Mouse (Mus musculus) MEL (cell line): Measurements from ENCODE around the gene Srgap1.

ENCODE experiments used
- BHLHE40 ChIP-seq: IDR thresholded peaks from 2 replicates; pipeline ENCODE4 v1.6.1; 2012; ENCODE audit warnings: low read depth, mild to moderate bottlenecking, inconsistent platforms, low read length, improper control_type of control experiment, borderline replicate concordance
- CHD2 ChIP-seq: IDR thresholded peaks from 2 replicates; pipeline ENCODE4 v1.6.1; 2011; ENCODE audit warnings: low read length, improper control_type of control experiment
- CTCF ChIP-seq, 3 experiments: IDR thresholded peaks in 2 of 3; conservative IDR thresholded peaks in 1 of 3; 2 replicates each; pipeline ENCODE4 v1.5.1; 2011 to 2012; ENCODE audit warnings: low read length in 3 of 3, low read depth in 2 of 3, mild to moderate bottlenecking in 2 of 3, improper control_type of control experiment in 1 of 3, inconsistent platforms in 1 of 3, mixed read lengths in 1 of 3, moderate library complexity in 1 of 3; ENCODE audit not compliant: control insufficient read depth in 1 of 3, insufficient read depth in 1 of 3, poor library complexity in 1 of 3, severe bottlenecking in 1 of 3
- E2F4 ChIP-seq: IDR thresholded peaks from 2 replicates; pipeline ENCODE4 v1.6.1; 2011; ENCODE audit warnings: low read depth, low read length, improper control_type of control experiment, borderline replicate concordance
- EP300 ChIP-seq, 2 experiments: IDR thresholded peaks; 2 replicates each; pipeline ENCODE4 v1.6.1; 2011; ENCODE audit warnings: improper control_type of control experiment in 2 of 2, low read length in 2 of 2, low read depth in 1 of 2, mild to moderate bottlenecking in 1 of 2
- GABPA ChIP-seq: IDR thresholded peaks from 2 replicates; pipeline ENCODE4 v1.6.1; 2012; ENCODE audit warnings: low read depth, mild to moderate bottlenecking, inconsistent platforms, low read length, improper control_type of control experiment, moderate library complexity
- KAT2A ChIP-seq: conservative IDR thresholded peaks from 2 replicates; pipeline ENCODE4 v1.6.1; 2012; ENCODE audit warnings: low read depth, low read length, improper control_type of control experiment, inconsistent platforms
- POLR2A ChIP-seq, 2 experiments: IDR thresholded peaks; 2 replicates each; pipeline ENCODE4 v1.6.1; 2011 to 2012; ENCODE audit warnings: low read length in 2 of 2, mild to moderate bottlenecking in 2 of 2, control low read depth in 1 of 2, improper control_type of control experiment in 1 of 2, low read depth in 1 of 2, moderate library complexity in 1 of 2; ENCODE audit not compliant: control insufficient read depth in 1 of 2, insufficient read depth in 1 of 2, poor library complexity in 1 of 2
- SIN3A ChIP-seq: IDR thresholded peaks from 2 replicates; pipeline ENCODE4 v1.6.1; 2012; ENCODE audit warnings: low read length, improper control_type of control experiment, inconsistent platforms
- TAL1 ChIP-seq: IDR thresholded peaks from 2 replicates; pipeline ENCODE4 v1.6.1; 2012; ENCODE audit warnings: mild to moderate bottlenecking, inconsistent platforms, low read length, moderate library complexity, mixed read lengths
- TCF12 ChIP-seq: IDR thresholded peaks from 2 replicates; pipeline ENCODE4 v1.6.1; 2014; ENCODE audit warnings: low read depth, mild to moderate bottlenecking, inconsistent platforms, low read length, improper control_type of control experiment, moderate library complexity
- USF2 ChIP-seq, 2 experiments: IDR thresholded peaks; 2 replicates each; pipeline ENCODE4 v1.6.1; 2011 to 2012; ENCODE audit warnings: improper control_type of control experiment in 2 of 2, low read length in 2 of 2, borderline replicate concordance in 1 of 2, inconsistent platforms in 1 of 2, low read depth in 1 of 2, mild to moderate bottlenecking in 1 of 2; ENCODE audit not compliant: insufficient read depth in 1 of 2
- ZMIZ1 ChIP-seq: IDR thresholded peaks from 2 replicates; pipeline ENCODE4 v1.6.1; 2012; ENCODE audit warnings: low read depth, mild to moderate bottlenecking, inconsistent platforms, low read length, improper control_type of control experiment, moderate library complexity

DNA sequence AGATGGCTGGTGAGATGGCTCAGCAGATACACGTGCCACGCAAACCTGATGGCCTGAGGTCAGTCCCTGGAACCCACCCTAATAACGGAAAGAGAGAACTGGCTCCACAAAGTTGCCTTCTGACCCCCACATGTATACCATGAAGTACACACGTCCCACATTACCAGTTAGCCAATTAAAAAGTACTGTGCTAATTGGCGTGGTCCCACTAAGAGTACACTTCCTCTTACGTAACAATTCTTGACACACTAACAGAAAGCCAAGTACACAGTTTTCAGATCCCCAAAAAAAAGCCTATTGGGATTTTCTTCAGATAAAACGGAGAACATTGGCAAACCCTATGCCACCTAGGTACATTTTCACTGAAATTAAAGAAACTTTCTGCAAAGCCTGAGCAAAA is 73.8 kb downstream of the Srgap1 start:
- no peak for TF ChIP-seq KAT2A
- no peak for TF ChIP-seq E2F4
- TF ChIP-seq TAL1, result no peak
- TF ChIP-seq CTCF (IDR thresholded peaks at IDR 0.05 in 2 of 3, conservative IDR thresholded peaks at IDR 0.05 in 1 of 3; ENCODE audit: control insufficient read depth in 1 of 3, insufficient read depth in 1 of 3, low read depth in 2 of 3, low read length in 3 of 3, poor library complexity in 1 of 3, severe bottlenecking in 1 of 3), result no peak
- no peak for TF ChIP-seq ZMIZ1
- TF ChIP-seq BHLHE40, result no peak
- no peak for TF ChIP-seq EP300 (IDR thresholded peaks at IDR 0.05; ENCODE audit: low read depth in 1 of 2, low read length in 2 of 2)
- no peak for TF ChIP-seq CHD2
- no peak for TF ChIP-seq USF2 (IDR thresholded peaks at IDR 0.05; ENCODE audit: borderline replicate concordance in 1 of 2, insufficient read depth in 1 of 2, low read depth in 1 of 2, low read length in 2 of 2)
- TF ChIP-seq POLR2A (IDR thresholded peaks at IDR 0.05; ENCODE audit: control insufficient read depth in 1 of 2, insufficient read depth in 1 of 2, low read depth in 1 of 2, low read length in 2 of 2, poor library complexity in 1 of 2), result no peak
- TF ChIP-seq TCF12, result no peak
- no peak for TF ChIP-seq SIN3A
- TF ChIP-seq GABPA, result no peak
